Mouse (Mus musculus) midbrain, embryonic 11.5 days (tissue): ENCODE results near the gene Tmem52b. TPM values are rescaled to one million over a fixed set of nuclear protein-coding genes. Genes with fewer than 3 reads are reported as not detected.

Experiments
- ATAC-seq: fragments of 200-750 bp; cut with Nextera tagmentation; 2 replicates; pipeline ENCODE4 v1.8.0; 2017; ENCODE audit warnings: moderate TSS enrichment, moderate library complexity; ENCODE audit not compliant: low FRiP score
- DNase-seq: peaks from one replicate; pipeline ENCODE4 v3.0.0; 2015; ENCODE audit warnings: low spot score; ENCODE audit errors: missing footprints
- H3K27ac ChIP-seq: fragments of 300-500 bp; sonication (generic); 2 replicates; pipeline ENCODE4 v1.5.1; 2014; ENCODE audit warnings: low read depth, low read length
- H3K27me3 ChIP-seq: fragments of 300-500 bp; sonication (generic); 2 replicates; pipeline ENCODE4 v1.6.1; 2014; ENCODE audit warnings: mild to moderate bottlenecking, low read length, moderate library complexity, mixed read lengths; ENCODE audit not compliant: control insufficient read depth, insufficient read depth
- H3K36me3 ChIP-seq: fragments of 300-500 bp; sonication (generic); 2 replicates; pipeline ENCODE4 v1.6.1; 2014; ENCODE audit warnings: mild to moderate bottlenecking, low read length, moderate library complexity, mixed read lengths; ENCODE audit not compliant: control insufficient read depth, insufficient read depth
- H3K4me1 ChIP-seq: fragments of 300-500 bp; sonication (generic); 2 replicates; pipeline ENCODE4 v1.6.1; 2014; ENCODE audit warnings: low read length; ENCODE audit not compliant: control insufficient read depth, insufficient read depth
- H3K4me2 ChIP-seq: fragments of 300-500 bp; sonication (generic); 2 replicates; pipeline ENCODE4 v1.6.1; 2014; ENCODE audit warnings: mild to moderate bottlenecking, moderate library complexity
- H3K4me3 ChIP-seq: fragments of 300-500 bp; sonication (generic); 2 replicates; pipeline ENCODE4 v1.5.1; 2014; ENCODE audit warnings: low read depth, low read length
- H3K9ac ChIP-seq: fragments of 300-500 bp; sonication (generic); 2 replicates; pipeline ENCODE4 v1.6.1; 2014; ENCODE audit warnings: low read length
- H3K9me3 ChIP-seq: fragments of 300-500 bp; sonication (generic); 2 replicates; pipeline ENCODE4 v1.6.1; 2016; ENCODE audit warnings: low read length; ENCODE audit not compliant: control insufficient read depth
- WGBS: fragments of 180-500 bp; shearing (Covaris S2); extraction: QIAGEN DNeasy Blood & Tissue Kit; methylation state at CpG from one replicate; pipeline ENCODE4 v1.1.7; 2014; 5-methylcytosine and 5-hydroxymethylcytosine counted together
- polyA plus RNA-seq: library from polyadenylated mRNA; unstranded; fragments of >200 nt; fragmentation: Nextera tagmentation; extraction: Ambion mirVana; gene quantifications from 2 replicates; pipeline ENCODE4 v1.2.1, GENCODE M21; 2014

Tmem52b gene
- polyA plus RNA-seq, 1 experiment from 2014 or later: not detected

DNA sequence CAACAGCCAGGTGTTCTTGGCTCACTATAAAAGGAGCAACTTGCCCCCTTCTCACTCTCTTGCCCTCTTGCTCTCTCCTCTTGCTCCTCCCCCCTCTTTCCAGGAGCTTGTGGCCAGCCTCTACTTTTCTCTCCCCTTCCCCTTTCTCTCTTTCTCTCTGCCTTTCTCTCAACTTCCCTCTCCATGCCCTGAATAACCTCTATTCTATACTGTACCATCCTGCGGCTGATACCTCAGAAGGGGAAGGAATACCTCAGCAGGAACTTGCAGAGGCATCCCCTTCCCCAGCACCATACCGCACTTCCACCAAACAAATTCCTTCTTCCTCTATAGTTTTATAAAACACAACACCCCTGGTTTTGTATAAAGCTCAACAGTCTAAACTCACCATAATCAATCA is 52.9 kb downstream of the Tmem52b start:
- no peak for ATAC-seq
- no peaks in the 10 kb centered on the region for H3K27me3 ChIP-seq
- 78% methylated on average over 2 of the region's 2 CpGs for WGBS
- DNase-seq: no peak
- no peaks in the 10 kb centered on the region for H3K9me3 ChIP-seq
- no peaks in the 10 kb centered on the region for H3K36me3 ChIP-seq
- no peaks in the 10 kb centered on the region for H3K4me1 ChIP-seq
- no peak overlapping the region for H3K4me3 ChIP-seq
- H3K4me2 ChIP-seq: no peak overlapping the region
- H3K9ac ChIP-seq: no peak overlapping the region
- no peak overlapping the region for H3K27ac ChIP-seq

Other genes starting within 250 kb of the Tmem52b start
- gene Cd69, start 237.1 kb upstream of the Tmem52b start, polyA plus RNA-seq: 0.10 TPM in 1 of 2 replicates, not detected in the other
- not detected in 2 replicates for gene 4922502D21Rik, start 180.8 kb upstream of the Tmem52b start, polyA plus RNA-seq
- gene Clec12a, start 169.9 kb upstream of the Tmem52b start, polyA plus RNA-seq: 0.10 and 0.30 TPM in 2 replicates
- not detected in 2 replicates for gene Clec12b, start 126.7 kb upstream of the Tmem52b start, polyA plus RNA-seq
- gene Clec1b, start 115.3 kb upstream of the Tmem52b start, polyA plus RNA-seq: 10.5 and 11.3 TPM in 2 replicates
- gene Clec9a, start 103.7 kb upstream of the Tmem52b start, polyA plus RNA-seq: 0.23 and 0.26 TPM in 2 replicates
- 1.2 and 1.3 TPM in 2 replicates for gene Clec1a, start 60.6 kb upstream of the Tmem52b start, polyA plus RNA-seq
- 0.06 TPM in 1 of 2 replicates, not detected in the other for gene Olr1, start 5.4 kb upstream of the Tmem52b start, polyA plus RNA-seq
- 22.7 and 24.5 TPM in 2 replicates for gene Gabarapl1, start 20.6 kb downstream of the Tmem52b start, polyA plus RNA-seq
- gene Klre1, start 65.3 kb downstream of the Tmem52b start, polyA plus RNA-seq: not detected in 2 replicates
- gene Klrd1, start 79.2 kb downstream of the Tmem52b start, polyA plus RNA-seq: not detected in 2 replicates
- gene Klrk1, start 111.3 kb downstream of the Tmem52b start, polyA plus RNA-seq: 0.14 and 0.21 TPM in 2 replicates
- gene Klrc3, start 130.8 kb downstream of the Tmem52b start, polyA plus RNA-seq: not detected in 2 replicates
- not detected in 2 replicates for gene Klrc2, start 148.1 kb downstream of the Tmem52b start, polyA plus RNA-seq
- gene Klrc1, start 166.4 kb downstream of the Tmem52b start, polyA plus RNA-seq: not detected in 2 replicates
- gene Klri1, start 204.6 kb downstream of the Tmem52b start, polyA plus RNA-seq: not detected in 2 replicates
- not detected in 2 replicates for gene Klri2, start 227.9 kb downstream of the Tmem52b start, polyA plus RNA-seq